Mouse (Mus musculus) yolk sac, embryonic 10.5 days (tissue): ENCODE data around the gene Tcp11l2.

Experiments
- DNase-seq: peaks from one replicate; pipeline ENCODE4 v3.0.0-alpha.2; 2017; ENCODE audit warnings: low spot score

Gene Tcp11l2

DNA sequence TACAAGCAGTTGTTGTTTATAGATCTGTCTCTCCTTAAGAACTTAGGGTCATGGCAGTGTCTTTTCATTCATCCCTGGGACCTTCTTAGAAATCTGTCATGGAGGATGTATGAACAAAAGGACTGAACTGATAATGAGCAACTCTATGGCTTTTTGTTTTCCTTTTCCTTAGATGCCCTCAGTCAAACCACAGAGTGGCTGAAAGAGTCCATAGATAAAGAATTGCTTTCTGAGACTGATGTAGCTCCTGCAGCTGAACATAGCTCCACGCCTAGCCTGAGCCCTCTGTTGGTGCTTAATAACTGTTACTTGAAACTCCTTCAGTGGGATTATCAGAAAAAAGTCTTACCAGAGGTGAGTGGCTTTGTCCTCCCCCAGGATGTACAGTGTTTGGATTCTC, 27.9 kb downstream of the Tcp11l2 start:
- no peak for DNase-seq

DNA sequence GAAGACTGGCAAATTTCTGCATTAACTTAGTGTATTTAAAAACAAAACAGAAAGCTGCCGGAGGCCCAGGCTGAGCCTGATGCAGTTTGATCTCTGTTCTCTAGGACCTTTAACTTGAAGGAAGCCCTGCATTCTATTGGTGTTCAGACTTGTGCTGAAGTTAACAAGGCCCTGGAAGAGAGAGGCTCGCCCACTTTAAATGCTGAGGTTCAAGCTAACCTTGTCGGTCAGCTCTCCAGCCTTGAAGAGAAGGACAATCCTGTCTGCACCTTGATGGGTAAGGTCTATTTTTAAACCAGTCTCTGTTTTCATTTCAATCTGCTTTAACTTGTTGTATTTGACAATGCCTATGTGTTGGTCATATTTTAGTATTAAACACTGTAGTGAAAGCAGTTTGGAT, 31.9 kb downstream of the Tcp11l2 start:
- DNase-seq = no peak

GRCm38 (mm10) chr10:84610324-84610723, 33.9 kb downstream of the Tcp11l2 start:
- DNase-seq = no peak

DNA sequence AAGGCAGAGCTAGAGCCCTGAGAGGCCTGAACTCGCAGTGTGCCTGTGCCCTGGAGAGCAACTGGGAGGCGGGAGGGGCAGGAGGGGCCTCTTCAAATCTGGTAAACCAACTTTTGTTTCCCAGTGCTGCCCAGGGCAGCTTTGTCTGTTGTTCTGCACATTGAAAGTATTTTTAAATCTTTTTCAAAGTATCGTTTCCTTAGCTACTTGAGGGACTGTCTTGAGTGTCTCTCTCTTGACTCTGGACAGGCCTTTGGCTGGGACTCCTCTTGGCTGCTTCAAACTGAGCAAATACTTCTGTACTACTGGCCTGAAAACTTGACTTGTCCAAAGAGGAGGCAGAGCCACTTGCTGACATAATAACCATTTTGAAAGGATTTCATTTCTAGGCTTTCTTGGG, 34.4 kb downstream of the Tcp11l2 start:
- no peak for DNase-seq

- no peak for DNase-seq
Measured at GRCm38 (mm10) chr10:84611664-84612063, 35.2 kb downstream of the Tcp11l2 start.

DNA sequence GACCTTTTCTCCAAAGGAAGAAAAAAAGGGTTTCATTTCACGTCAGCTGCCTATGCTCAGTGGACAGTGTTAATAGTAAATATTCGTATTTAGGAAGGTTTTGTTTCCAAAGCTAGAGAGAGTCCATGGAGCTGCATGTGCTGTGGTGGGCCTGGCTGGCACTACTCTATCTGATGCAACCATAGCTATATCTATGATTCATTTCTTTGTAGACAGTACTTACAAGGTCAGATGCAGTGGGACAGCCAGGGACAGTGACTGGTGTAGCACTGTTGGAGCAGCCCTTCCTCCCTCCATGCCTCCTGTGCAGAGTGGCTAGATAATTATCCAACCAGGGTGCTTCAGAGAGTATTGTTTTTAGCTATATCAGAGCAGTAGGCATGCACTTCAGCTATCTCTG, 35.9 kb downstream of the Tcp11l2 start:
- DNase-seq = no peak

- no peak for DNase-seq
Measured at GRCm38 (mm10) chr10:84613366-84613765, 36.9 kb downstream of the Tcp11l2 start.

GRCm38 (mm10) chr10:84615076-84615475, 38.6 kb downstream of the Tcp11l2 start:
- no peak for DNase-seq

- peak; percentile 96 for DNase-seq
Measured at GRCm38 (mm10) chr10:84621826-84622790, 45.7 kb downstream of the Tcp11l2 start, which contains the start of gene Polr3b. Polr3b (plus strand) TSS chr10:84622292.

DNA sequence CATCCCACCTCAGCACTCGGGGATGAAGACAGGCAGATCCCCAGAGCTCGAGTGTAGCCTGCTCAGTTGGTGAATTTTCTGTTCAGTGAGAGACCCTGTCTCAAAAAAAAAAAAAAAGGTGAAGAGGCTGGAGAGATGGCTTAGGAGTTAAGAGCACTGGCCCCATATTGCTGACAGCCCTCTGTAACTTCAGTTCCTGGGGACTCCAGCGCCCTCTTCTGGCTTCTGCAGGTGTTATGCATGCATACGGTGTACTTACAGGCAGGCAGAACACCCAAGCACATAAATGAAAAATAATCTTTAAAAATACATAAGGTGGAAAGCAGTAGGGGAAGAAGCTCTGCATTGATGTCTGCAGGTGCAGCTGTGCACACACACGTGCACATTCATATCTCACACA, 54.8 kb downstream of the Tcp11l2 start:
- DNase-seq = no peak

DNA sequence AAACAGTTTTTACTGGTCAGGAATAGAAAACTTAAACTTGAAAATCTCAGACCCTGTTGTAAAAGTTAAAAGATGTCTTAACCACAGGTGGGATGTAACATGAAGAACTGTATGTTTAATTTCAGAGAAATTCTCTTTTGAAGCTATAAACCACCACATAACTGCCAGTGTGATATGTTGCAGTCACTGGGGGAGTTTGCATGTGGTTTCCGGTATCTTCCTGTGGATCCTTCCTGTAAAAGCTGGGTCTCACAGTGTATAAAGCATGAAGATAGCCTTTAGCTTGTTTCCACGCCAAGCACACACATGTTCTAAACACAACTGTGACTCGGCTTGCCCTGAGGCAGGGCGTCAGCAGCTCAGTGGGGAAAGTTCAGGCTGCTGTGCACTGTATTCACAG, 55.6 kb downstream of the Tcp11l2 start:
- no peak for DNase-seq

- DNase-seq = no peak
Measured at GRCm38 (mm10) chr10:84636656-84637055, 60.2 kb downstream of the Tcp11l2 start.

- no peak for DNase-seq
Measured at GRCm38 (mm10) chr10:84638382-84638781, 62.0 kb downstream of the Tcp11l2 start.

GRCm38 (mm10) chr10:84639525-84640287, 63.3 kb downstream of the Tcp11l2 start:
- DNase-seq = no peak

- DNase-seq = no peak
Measured at GRCm38 (mm10) chr10:84640861-84641260, 64.4 kb downstream of the Tcp11l2 start.

DNA sequence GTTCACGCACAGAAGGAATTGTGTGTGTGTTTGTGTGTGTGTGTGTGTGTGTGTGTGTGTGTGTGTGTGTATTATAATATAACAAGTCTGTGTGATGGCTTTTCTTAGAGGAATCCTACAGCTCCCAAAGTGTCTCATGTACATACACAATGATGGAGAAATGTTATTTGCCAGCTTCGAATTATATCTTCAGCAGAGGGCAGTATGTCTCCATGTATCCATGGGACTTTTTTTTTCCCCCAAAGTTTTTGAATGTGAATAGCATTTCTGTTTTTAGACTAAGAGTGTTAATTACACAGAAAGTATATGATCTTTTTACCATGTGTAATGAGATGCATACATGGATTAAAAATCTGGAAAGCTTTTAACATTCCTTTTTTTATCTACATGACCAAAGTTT, 65.2 kb downstream of the Tcp11l2 start:
- DNase-seq = no peak

- DNase-seq = no peak
Measured at GRCm38 (mm10) chr10:84645940-84646339, 69.5 kb downstream of the Tcp11l2 start.

DNA sequence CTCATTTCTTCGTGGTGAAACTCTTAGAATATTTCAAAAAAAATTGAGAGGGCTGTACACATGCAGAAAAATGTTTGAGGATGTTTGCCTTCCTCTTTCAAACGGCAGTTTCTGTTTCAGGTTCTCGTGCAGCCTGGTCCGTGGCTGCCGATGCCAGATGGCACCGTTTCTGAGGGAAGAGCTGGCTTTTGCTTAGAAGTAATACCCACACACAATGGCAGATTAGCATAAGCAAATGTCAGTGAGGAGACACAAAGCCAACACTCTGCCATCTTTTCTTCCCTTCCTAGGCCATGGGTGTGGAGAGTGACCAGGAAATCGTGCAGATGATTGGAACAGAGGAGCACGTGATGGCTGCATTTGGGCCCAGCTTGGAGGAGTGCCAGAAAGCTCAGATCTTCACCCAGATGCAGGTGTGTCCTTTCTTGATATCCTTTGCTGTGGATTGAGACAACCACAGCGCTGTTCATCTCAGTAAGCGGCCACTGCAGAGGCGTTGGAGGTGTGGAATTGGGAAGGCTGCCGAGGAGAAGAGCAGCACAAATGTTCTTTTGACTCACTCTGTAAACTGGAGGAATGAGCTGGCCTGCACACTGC, 70.2 kb downstream of the Tcp11l2 start:
- no peak for DNase-seq

DNA sequence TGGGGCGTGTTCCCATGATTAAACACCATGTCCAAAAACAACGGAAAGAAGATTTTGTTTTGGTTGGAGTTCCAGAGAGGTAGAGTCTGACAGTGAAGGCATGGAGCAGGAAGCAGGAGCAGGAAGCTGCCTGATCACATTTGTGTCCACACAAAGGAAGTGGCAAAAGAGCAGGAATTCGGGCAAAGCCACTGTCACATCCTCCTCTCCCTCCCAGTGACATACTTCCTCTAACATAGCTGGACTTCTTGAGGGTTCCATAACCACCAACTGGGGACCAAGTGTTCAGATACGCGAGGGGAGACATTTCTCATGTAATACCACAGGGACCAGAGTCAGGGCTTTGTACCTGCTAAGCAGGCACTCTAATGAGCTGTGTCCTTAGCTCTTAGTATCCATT, 70.8 kb downstream of the Tcp11l2 start:
- no peak for DNase-seq

DNA sequence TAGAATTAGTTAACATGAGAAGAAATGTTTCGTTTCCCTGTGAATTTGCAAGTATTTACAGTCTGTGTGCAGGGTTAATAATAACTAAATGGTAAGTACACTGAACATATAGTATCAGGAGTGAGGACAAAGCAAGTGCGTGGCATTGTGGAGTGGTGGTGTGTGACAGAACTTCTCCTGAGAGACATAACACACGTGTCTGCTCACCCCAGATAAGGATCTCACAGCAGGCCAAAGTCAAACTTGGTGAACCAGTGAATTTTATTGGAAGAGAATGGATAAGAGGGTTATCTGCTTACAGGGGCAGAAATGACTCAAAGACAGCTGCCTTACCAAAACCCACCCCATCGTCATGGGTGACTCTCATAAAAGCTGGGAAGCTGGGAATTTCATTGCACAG, 72.5 kb downstream of the Tcp11l2 start:
- DNase-seq = no peak

DNA sequence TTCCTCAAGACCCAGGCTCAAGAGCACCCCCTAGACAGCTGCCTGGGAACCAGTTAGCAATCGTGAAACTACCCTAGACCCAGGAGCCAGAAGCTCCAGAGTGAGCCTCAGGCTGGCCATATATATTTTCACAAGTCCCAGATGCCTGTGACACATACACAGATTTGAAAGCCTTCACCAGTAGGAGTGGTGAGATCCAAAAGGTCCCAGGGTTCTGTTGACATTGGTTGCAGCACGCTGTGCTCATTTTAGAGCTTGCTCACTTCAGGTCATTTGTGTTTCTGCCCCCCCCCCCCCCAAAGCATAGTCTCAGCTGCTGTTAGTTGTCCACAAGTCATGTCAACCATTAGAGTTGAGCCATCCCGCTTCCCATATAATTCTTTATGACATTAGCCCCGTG, 77.6 kb downstream of the Tcp11l2 start:
- no peak for DNase-seq

GRCm38 (mm10) chr10:84654731-84655130, 78.3 kb downstream of the Tcp11l2 start:
- no peak for DNase-seq

- no peak for DNase-seq
Measured at GRCm38 (mm10) chr10:84656618-84657017, 80.2 kb downstream of the Tcp11l2 start.
